Mouse (Mus musculus): ENCODE results near the gene Samd4b. TPM values are rescaled to one million over a fixed set of nuclear protein-coding genes. Genes with fewer than 3 reads are reported as not detected.

Gene Samd4b
- total and polyA plus RNA-seq, 3 experiments = 6.4 to 45.9 TPM; not detected in 1

- Histone ChIP-seq H3K9me3 (replicated peaks; ENCODE audit: insufficient read depth, low read length) (no peaks in the 10 kb centered on the region), H3K27ac (ENCODE audit: control insufficient read depth, low read depth, low read length) (no peak overlapping the region), H3K36me3 (ENCODE audit: control insufficient read depth in 1 of 2, insufficient read depth in 2 of 2, low read length in 2 of 2) (peaks cover 0 to 25% of the 10 kb centered on the region in 2 experiments; a peak in 2 of 4 replicates), H3K27me3 (ENCODE audit: control insufficient read depth in 1 of 2, insufficient read depth in 2 of 2, low read length in 2 of 2) (no peaks in the 10 kb centered on the region), H3K9ac (ENCODE audit: control insufficient read depth, low read depth, low read length, poor library complexity, severe bottlenecking) (no peak overlapping the region), H3K4me1 (ENCODE audit: control insufficient read depth in 1 of 2, insufficient read depth in 2 of 2, low read length in 2 of 2) (peaks cover 25 to 32% of the 10 kb centered on the region in 2 experiments), H3K79me2 (ENCODE audit: control insufficient read depth, insufficient read depth, low read length, poor library complexity) (peaks cover 6% of the 10 kb centered on the region; the same call in 1 of the 2 replicates), H3K4me3 (ENCODE audit: control insufficient read depth in 1 of 2, insufficient read depth in 1 of 2, low read depth in 2 of 2, low read length in 2 of 2) (no peak overlapping the region)
- TF ChIP-seq POLR2AphosphoS2 (IDR thresholded peaks at IDR 0.05; ENCODE audit: low read length) (no peak), POLR2A (IDR thresholded peaks at IDR 0.05; ENCODE audit: control insufficient read depth in 1 of 2, insufficient read depth in 1 of 2, low read depth in 1 of 2, low read length in 2 of 2, poor library complexity in 1 of 2) (no peak), RCOR1 (IDR thresholded peaks at IDR 0.05; ENCODE audit: low read depth, low read length) (no peak), NRF1 (IDR thresholded peaks at IDR 0.05; ENCODE audit: insufficient read depth, low read depth, low read length, poor library complexity, severe bottlenecking) (no peak), ETS1 (IDR thresholded peaks at IDR 0.05; ENCODE audit: low read depth, low read length) (no peak), GABPA (IDR thresholded peaks at IDR 0.05; ENCODE audit: low read depth, low read length) (no peak), SMC3 (IDR thresholded peaks at IDR 0.05; ENCODE audit: low read depth, low read length) (no peak), RAD21 (IDR thresholded peaks at IDR 0.05; ENCODE audit: low read depth, low read length) (no peak), USF1 (IDR thresholded peaks at IDR 0.05; ENCODE audit: low read depth, low read length) (no peak), CTCF (IDR thresholded peaks at IDR 0.05 in 2 of 3, conservative IDR thresholded peaks at IDR 0.05 in 1 of 3; ENCODE audit: control insufficient read depth in 1 of 3, insufficient read depth in 1 of 3, low read depth in 2 of 3, low read length in 3 of 3, poor library complexity in 1 of 3, severe bottlenecking in 1 of 3) (no peak), UBTF (IDR thresholded peaks at IDR 0.05; ENCODE audit: borderline replicate concordance, insufficient read depth, low read depth, low read length) (no peak), HCFC1 (IDR thresholded peaks at IDR 0.05; ENCODE audit: low read depth, low read length) (no peak), JUND (IDR thresholded peaks at IDR 0.05; ENCODE audit: low read depth, low read length) (no peak), TAL1 (IDR thresholded peaks at IDR 0.05; ENCODE audit: low read length) (no peak)
- DNase-seq (ENCODE audit: low read depth, low spot score) = no peak
Observed at GRCm38 (mm10) chr7:28586663-28587411, 11.1 kb downstream of the Samd4b start.

DNA sequence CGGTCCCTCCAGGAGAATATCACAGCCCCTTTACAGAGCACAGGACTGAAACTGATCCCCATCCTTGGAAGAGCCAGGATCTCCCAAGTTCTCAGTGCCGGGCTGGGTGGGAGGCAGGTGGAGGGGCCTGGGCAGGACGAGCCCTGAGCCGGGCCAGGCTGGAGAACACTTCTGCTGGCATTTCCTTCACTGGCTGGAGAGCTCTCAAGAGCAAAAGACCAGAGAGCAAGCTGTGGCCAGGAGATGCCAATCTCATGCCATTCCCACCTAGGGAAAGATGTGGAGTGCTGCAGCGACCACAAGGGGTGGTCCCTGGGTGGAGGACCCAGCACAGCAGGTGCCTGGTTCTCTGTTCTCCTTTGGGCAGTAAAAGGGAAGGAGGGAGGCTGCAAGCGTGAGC lies 12.9 kb downstream of the Samd4b start:
- no peak for DNase-seq (ENCODE audit: low read depth, low spot score)
- peaks cover 6% of the 10 kb centered on the region; the same call in 1 of the 2 replicates for H3K79me2 ChIP-seq (ENCODE audit: control insufficient read depth, insufficient read depth, low read length, poor library complexity)
- peaks cover 33 to 38% of the 10 kb centered on the region in 2 experiments for H3K4me1 ChIP-seq (ENCODE audit: control insufficient read depth in 1 of 2, insufficient read depth in 2 of 2, low read length in 2 of 2)
- TF ChIP-seq ETS1 (IDR thresholded peaks at IDR 0.05; ENCODE audit: low read depth, low read length) (no peak), ZC3H11A (IDR thresholded peaks at IDR 0.05; ENCODE audit: low read depth, low read length) (no peak), MYB (IDR thresholded peaks at IDR 0.05; ENCODE audit: low read depth, low read length) (no peak), RAD21 (IDR thresholded peaks at IDR 0.05; ENCODE audit: low read depth, low read length) (no peak), USF1 (IDR thresholded peaks at IDR 0.05; ENCODE audit: low read depth, low read length) (no peak), MXI1 (IDR thresholded peaks at IDR 0.05; ENCODE audit: low read depth, low read length) (no peak), NRF1 (IDR thresholded peaks at IDR 0.05; ENCODE audit: insufficient read depth, low read depth, low read length, poor library complexity, severe bottlenecking) (no peak), MEF2A (IDR thresholded peaks at IDR 0.05; ENCODE audit: extremely low read depth, insufficient replicate concordance, low read depth, low read length, poor library complexity, severe bottlenecking) (no peak), HCFC1 (IDR thresholded peaks at IDR 0.05; ENCODE audit: low read depth, low read length) (no peak), POLR2AphosphoS2 (IDR thresholded peaks at IDR 0.05; ENCODE audit: low read length) (no peak), USF2 (IDR thresholded peaks at IDR 0.05; ENCODE audit: borderline replicate concordance in 1 of 2, insufficient read depth in 1 of 2, low read depth in 1 of 2, low read length in 2 of 2) (no peak), BHLHE40 (IDR thresholded peaks at IDR 0.05; ENCODE audit: borderline replicate concordance, low read depth, low read length) (no peak), MYC (IDR thresholded peaks at IDR 0.05; ENCODE audit: low read depth, low read length) (no peak), POLR2AphosphoS5 (IDR thresholded peaks at IDR 0.05; ENCODE audit: borderline replicate concordance, low read depth, low read length) (no peak), ZNF384 (IDR thresholded peaks at IDR 0.05; ENCODE audit: low read depth, low read length) (no peak)
- no peaks in the 10 kb centered on the region for H3K27me3 ChIP-seq (ENCODE audit: control insufficient read depth in 1 of 2, insufficient read depth in 2 of 2, low read length in 2 of 2)
- peaks cover 0 to 25% of the 10 kb centered on the region in 2 experiments; a peak in 2 of 4 replicates for H3K36me3 ChIP-seq (ENCODE audit: control insufficient read depth in 1 of 2, insufficient read depth in 2 of 2, low read length in 2 of 2)
- no peak overlapping the region for H3K4me3 ChIP-seq (ENCODE audit: control insufficient read depth in 1 of 2, insufficient read depth in 1 of 2, low read depth in 2 of 2, low read length in 2 of 2)
- H3K9ac ChIP-seq (ENCODE audit: control insufficient read depth, low read depth, low read length, poor library complexity, severe bottlenecking) = no peak overlapping the region
- H3K27ac ChIP-seq (ENCODE audit: control insufficient read depth, low read depth, low read length) = no peak overlapping the region
- no peaks in the 10 kb centered on the region for H3K9me3 ChIP-seq (replicated peaks; ENCODE audit: insufficient read depth, low read length)

All from MEL (cell line).